Mouse (Mus musculus) midbrain, embryonic 11.5 days (tissue): ENCODE data around the gene Usp35. TPM values are rescaled to one million over a fixed set of nuclear protein-coding genes. Genes with fewer than 3 reads are reported as not detected.
A peak's percentile ranks its signal among the peaks of the same experiment; 100 is the strongest.

Experiments used
- ATAC-seq: fragments of 200-750 bp; cut with Nextera tagmentation; 2 replicates; pipeline ENCODE4 v1.8.0; 2017; ENCODE audit warnings: moderate TSS enrichment, moderate library complexity; ENCODE audit not compliant: low FRiP score
- DNase-seq: peaks from one replicate; pipeline ENCODE4 v3.0.0; 2015; ENCODE audit warnings: low spot score; ENCODE audit errors: missing footprints
- H3K27ac ChIP-seq: fragments of 300-500 bp; sonication (generic); 2 replicates; pipeline ENCODE4 v1.5.1; 2014; ENCODE audit warnings: low read depth, low read length
- H3K27me3 ChIP-seq: fragments of 300-500 bp; sonication (generic); 2 replicates; pipeline ENCODE4 v1.6.1; 2014; ENCODE audit warnings: mild to moderate bottlenecking, low read length, moderate library complexity, mixed read lengths; ENCODE audit not compliant: control insufficient read depth, insufficient read depth
- H3K36me3 ChIP-seq: fragments of 300-500 bp; sonication (generic); 2 replicates; pipeline ENCODE4 v1.6.1; 2014; ENCODE audit warnings: mild to moderate bottlenecking, low read length, moderate library complexity, mixed read lengths; ENCODE audit not compliant: control insufficient read depth, insufficient read depth
- H3K4me1 ChIP-seq: fragments of 300-500 bp; sonication (generic); 2 replicates; pipeline ENCODE4 v1.6.1; 2014; ENCODE audit warnings: low read length; ENCODE audit not compliant: control insufficient read depth, insufficient read depth
- H3K4me2 ChIP-seq: fragments of 300-500 bp; sonication (generic); 2 replicates; pipeline ENCODE4 v1.6.1; 2014; ENCODE audit warnings: mild to moderate bottlenecking, moderate library complexity
- H3K4me3 ChIP-seq: fragments of 300-500 bp; sonication (generic); 2 replicates; pipeline ENCODE4 v1.5.1; 2014; ENCODE audit warnings: low read depth, low read length
- H3K9ac ChIP-seq: fragments of 300-500 bp; sonication (generic); 2 replicates; pipeline ENCODE4 v1.6.1; 2014; ENCODE audit warnings: low read length
- H3K9me3 ChIP-seq: fragments of 300-500 bp; sonication (generic); 2 replicates; pipeline ENCODE4 v1.6.1; 2016; ENCODE audit warnings: low read length; ENCODE audit not compliant: control insufficient read depth
- WGBS: fragments of 180-500 bp; shearing (Covaris S2); extraction: QIAGEN DNeasy Blood & Tissue Kit; methylation state at CpG from one replicate; pipeline ENCODE4 v1.1.7; 2014; 5-methylcytosine and 5-hydroxymethylcytosine counted together
- polyA plus RNA-seq: library from polyadenylated mRNA; unstranded; fragments of >200 nt; fragmentation: Nextera tagmentation; extraction: Ambion mirVana; gene quantifications from 2 replicates; pipeline ENCODE4 v1.2.1, GENCODE M21; 2014

The Usp35 gene
- polyA plus RNA-seq, result 2.5 and 2.9 TPM in 2 replicates

DNA sequence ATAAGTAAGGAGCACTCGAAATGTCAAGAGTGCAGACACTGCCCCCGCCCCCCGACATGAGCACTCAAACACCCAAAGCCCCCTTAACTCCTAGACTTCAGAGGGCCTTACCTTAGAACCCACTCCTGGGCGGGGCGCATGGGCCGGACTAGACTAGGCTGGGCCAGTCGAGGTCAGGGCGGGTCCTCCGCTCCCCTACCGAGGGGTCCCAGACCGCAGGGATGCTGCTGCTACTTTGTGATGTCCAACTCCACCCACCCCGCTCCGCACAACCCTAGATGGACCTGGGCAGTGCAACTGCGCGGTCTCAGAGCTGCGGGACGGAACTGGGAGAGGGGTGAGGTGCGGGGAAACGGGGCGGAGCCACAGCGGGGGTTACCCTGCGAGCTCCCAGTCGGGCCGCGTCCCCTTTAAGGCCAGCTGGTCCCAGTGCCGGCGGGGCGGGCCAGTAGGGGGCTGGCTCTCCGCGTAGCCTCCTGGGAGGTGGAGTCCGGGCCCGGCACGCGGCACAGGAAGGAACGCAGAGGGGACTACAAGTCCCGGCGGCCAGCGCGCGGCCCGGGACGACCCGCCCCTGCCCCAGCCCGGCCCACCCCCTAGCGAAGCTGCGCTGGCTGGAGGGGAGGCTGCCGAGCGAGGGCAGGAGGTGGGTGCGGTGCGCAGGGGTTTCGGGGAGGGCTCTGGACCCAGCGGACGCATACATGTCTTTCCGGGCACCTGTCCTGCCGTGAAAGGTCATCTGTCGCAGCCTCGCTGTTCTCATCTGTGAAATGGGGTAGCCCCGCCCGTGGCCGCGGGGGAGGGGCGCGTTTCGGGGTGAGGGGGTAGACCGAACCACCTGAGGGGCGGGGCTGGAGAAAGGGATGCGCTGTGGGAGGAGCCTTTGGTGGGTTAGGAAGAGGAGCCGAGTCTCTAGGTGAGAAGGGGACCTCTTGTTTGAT lies at the start of gene Usp35, which contains the start of gene Kctd21:
Gene Usp35 (minus strand): TSS at position 295 of the 941 bp plus-strand sequence.
Gene Kctd21 (plus strand): TSS at position 602 of the 941 bp plus-strand sequence.
- Histone ChIP-seq H3K9ac (peak within 1 kb of the TSS; percentile 71), H3K9me3 (no peaks in the 10 kb centered on the region), H3K4me2 (peak within 1 kb of the TSS; percentile 56), H3K4me1 (peaks cover 7% of the 10 kb centered on the region; the same call in 1 of the 2 replicates), H3K4me3 (peak within 1 kb of the TSS; percentile 63), H3K27me3 (no peaks in the 10 kb centered on the region), H3K27ac (no peak within 1 kb of the TSS), H3K36me3 (no peaks in the 10 kb centered on the region)
- WGBS, result under 1% methylated on average over 66 of the region's 68 CpGs
- DNase-seq (peak; percentile 99), ATAC-seq (peak; percentile 99)

GRCm38 (mm10) chr7:97380500-97381123 lies 48.8 kb upstream of the Usp35 start:
- ATAC-seq, result no peak
- peaks cover 24% of the 10 kb centered on the region for H3K36me3 ChIP-seq
- H3K4me3 ChIP-seq, result no peak overlapping the region
- no peaks in the 10 kb centered on the region for H3K4me1 ChIP-seq
- peak; percentile 47 for DNase-seq
- H3K9me3 ChIP-seq, result no peaks in the 10 kb centered on the region
- 89% methylated on average over 5 of the region's 5 CpGs for WGBS
- no peak overlapping the region for H3K4me2 ChIP-seq
- H3K27me3 ChIP-seq, result no peaks in the 10 kb centered on the region
- no peak overlapping the region for H3K27ac ChIP-seq
- no peak overlapping the region for H3K9ac ChIP-seq

- DNase-seq, result peak; percentile 51
- 93% methylated on average over 5 of the region's 5 CpGs for WGBS
- H3K4me2 ChIP-seq, result no peak overlapping the region
- no peaks in the 10 kb centered on the region for H3K4me1 ChIP-seq
- no peak overlapping the region for H3K4me3 ChIP-seq
- H3K36me3 ChIP-seq, result peaks cover 26% of the 10 kb centered on the region
- H3K27ac ChIP-seq, result no peak overlapping the region
- no peaks in the 10 kb centered on the region for H3K9me3 ChIP-seq
- ATAC-seq, result no peak
- H3K9ac ChIP-seq, result no peak overlapping the region
- no peaks in the 10 kb centered on the region for H3K27me3 ChIP-seq
These were observed 47.5 kb upstream of the Usp35 start for GRCm38 (mm10) chr7:97379304-97379703.

GRCm38 (mm10) chr7:97375906-97376305 lies 44.1 kb upstream of the Usp35 start:
- WGBS, result 84% methylated on average over 2 of the region's 2 CpGs
- Histone ChIP-seq H3K27ac (no peak overlapping the region), H3K4me1 (peaks cover 5% of the 10 kb centered on the region), H3K27me3 (no peaks in the 10 kb centered on the region), H3K9me3 (no peaks in the 10 kb centered on the region), H3K4me3 (no peak overlapping the region), H3K36me3 (peaks cover 12% of the 10 kb centered on the region; the same call in 1 of the 2 replicates), H3K9ac (no peak overlapping the region), H3K4me2 (no peak overlapping the region)
- DNase-seq, result peak; percentile 12
- ATAC-seq, result no peak

- Histone ChIP-seq H3K27me3 (no peaks in the 10 kb centered on the region), H3K36me3 (peaks cover 8% of the 10 kb centered on the region; the same call in 1 of the 2 replicates), H3K9ac (no peak overlapping the region), H3K9me3 (no peaks in the 10 kb centered on the region), H3K4me1 (peaks cover 8% of the 10 kb centered on the region), H3K4me3 (no peak overlapping the region), H3K4me2 (no peak overlapping the region), H3K27ac (no peak overlapping the region)
- peak; percentile 39 for DNase-seq
- no peak for ATAC-seq
- 92% methylated on average over 9 of the region's 9 CpGs for WGBS
These were observed 43.3 kb upstream of the Usp35 start for GRCm38 (mm10) chr7:97375101-97375500.

DNA sequence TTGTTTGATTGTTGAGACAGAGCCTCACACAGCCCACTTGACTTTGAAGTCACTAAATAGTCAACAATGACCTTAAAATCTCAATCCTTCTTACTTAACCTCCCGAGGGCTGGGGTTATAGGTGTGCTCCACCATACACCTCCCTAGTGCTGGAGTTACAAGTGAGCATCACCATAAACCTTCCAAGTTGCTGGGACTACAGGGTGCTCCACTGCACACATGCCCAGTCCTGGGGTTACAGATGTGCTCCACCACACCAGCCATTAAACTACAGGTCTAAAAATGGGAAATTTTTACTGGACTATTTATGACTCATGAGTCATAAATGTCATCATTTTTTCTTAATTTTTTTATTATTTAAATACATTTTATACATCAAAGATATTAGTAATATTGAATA lies 34.1 kb upstream of the Usp35 start:
- no peak overlapping the region for H3K9ac ChIP-seq
- peaks cover 4% of the 10 kb centered on the region for H3K4me1 ChIP-seq
- WGBS, result 79% methylated on average over 1 of the region's 1 CpGs
- H3K27ac ChIP-seq, result no peak overlapping the region
- no peaks in the 10 kb centered on the region for H3K9me3 ChIP-seq
- H3K4me2 ChIP-seq, result no peak overlapping the region
- DNase-seq, result no peak
- no peak overlapping the region for H3K4me3 ChIP-seq
- ATAC-seq, result no peak
- no peaks in the 10 kb centered on the region for H3K27me3 ChIP-seq
- H3K36me3 ChIP-seq, result no peaks in the 10 kb centered on the region

DNA sequence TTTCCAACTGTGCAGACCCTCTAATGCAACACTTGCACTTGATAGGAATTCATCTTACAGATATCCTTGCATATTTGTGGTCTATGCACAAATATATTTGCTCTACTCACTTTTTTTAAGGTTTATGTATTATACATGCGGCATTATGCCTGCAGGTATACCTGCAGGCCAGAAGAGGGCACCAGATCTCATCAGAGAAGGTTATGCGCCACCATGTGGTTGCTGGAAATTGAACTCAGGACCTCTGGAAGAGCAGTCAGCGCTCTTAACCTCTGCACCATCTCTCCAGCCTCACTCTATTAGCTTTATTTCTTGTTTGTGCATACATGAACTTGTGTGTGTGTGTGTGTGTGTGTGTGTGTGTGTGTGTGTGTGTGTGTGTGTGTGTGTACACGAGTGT lies 29.6 kb upstream of the Usp35 start:
- Histone ChIP-seq H3K27me3 (no peaks in the 10 kb centered on the region), H3K4me1 (no peaks in the 10 kb centered on the region), H3K27ac (no peak overlapping the region), H3K36me3 (no peaks in the 10 kb centered on the region), H3K9ac (no peak overlapping the region), H3K4me3 (no peak overlapping the region), H3K4me2 (no peak overlapping the region), H3K9me3 (no peaks in the 10 kb centered on the region)
- DNase-seq, result peak; percentile 84
- ATAC-seq, result no peak
- WGBS, result 31% methylated on average over 4 of the region's 4 CpGs

GRCm38 (mm10) chr7:97360955-97361354 lies 29.1 kb upstream of the Usp35 start:
- H3K4me1 ChIP-seq, result no peaks in the 10 kb centered on the region
- no peaks in the 10 kb centered on the region for H3K36me3 ChIP-seq
- H3K4me3 ChIP-seq, result no peak overlapping the region
- DNase-seq, result no peak
- H3K27me3 ChIP-seq, result no peaks in the 10 kb centered on the region
- H3K9ac ChIP-seq, result no peak overlapping the region
- no peak for ATAC-seq
- no peaks in the 10 kb centered on the region for H3K9me3 ChIP-seq
- no peak overlapping the region for H3K27ac ChIP-seq
- WGBS, result 42% methylated on average over 3 of the region's 3 CpGs
- no peak overlapping the region for H3K4me2 ChIP-seq

DNA sequence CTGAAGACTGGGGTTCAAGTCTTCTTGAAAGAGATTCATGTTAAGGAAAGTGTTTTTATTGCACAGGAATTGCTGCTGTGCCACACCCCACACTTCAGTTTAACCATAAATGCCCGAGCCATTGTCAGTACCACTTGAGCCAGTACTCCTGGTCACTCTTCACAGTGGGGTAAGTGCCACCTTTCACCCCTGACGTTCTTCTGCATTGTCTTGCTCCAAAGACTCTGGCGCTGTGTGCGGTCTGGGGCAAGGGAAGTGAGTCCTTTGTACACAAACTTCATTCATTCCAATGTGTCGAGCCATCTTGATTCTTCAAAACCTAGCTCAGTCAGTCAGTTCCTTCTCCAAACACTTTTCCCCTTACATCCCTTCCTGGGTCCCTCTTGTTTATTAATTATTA lies 28.3 kb upstream of the Usp35 start:
- 72% methylated on average over 5 of the region's 5 CpGs for WGBS
- Histone ChIP-seq H3K27ac (no peak overlapping the region), H3K9me3 (no peaks in the 10 kb centered on the region), H3K4me1 (no peaks in the 10 kb centered on the region), H3K4me3 (no peak overlapping the region), H3K9ac (no peak overlapping the region), H3K27me3 (no peaks in the 10 kb centered on the region), H3K36me3 (no peaks in the 10 kb centered on the region), H3K4me2 (no peak overlapping the region)
- ATAC-seq (no peak), DNase-seq (no peak)
